Mouse (Mus musculus): ENCODE measurements around the gene Gm9573. TPM values are rescaled to one million over a fixed set of nuclear protein-coding genes. Genes with fewer than 3 reads are reported as not detected.

The Gm9573 gene
- polyA plus RNA-seq, 1 experiment from 2014 or later, result not detected

DNA sequence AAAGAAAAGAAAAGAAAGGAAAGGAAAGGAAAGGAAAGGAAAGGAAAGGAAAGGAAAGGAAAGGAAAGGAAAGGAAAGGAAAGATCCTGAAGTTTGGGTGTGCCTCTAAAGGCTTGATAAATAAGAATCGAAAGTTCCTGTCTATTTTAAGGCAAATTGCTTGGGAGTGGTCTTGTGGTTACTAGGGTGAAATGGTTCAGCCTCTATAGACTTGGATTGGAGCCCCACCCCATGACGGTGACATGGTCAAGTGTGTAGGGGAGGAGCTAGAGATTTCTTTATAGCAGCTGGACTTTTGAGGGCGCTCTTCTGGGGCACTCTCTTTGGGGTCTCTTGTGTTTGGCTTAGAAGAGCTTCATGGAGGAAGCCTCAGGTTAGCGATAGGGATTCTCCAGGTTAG, 32.7 kb downstream of the Gm9573 start:
- DNase-seq, result no peak
- Histone ChIP-seq H3K27ac (no peak overlapping the region), H3K4me3 (replicated peaks) (no peak overlapping the region), H3K4me2 (no peak overlapping the region), H3K27me3 (no peaks in the 10 kb centered on the region), H3K36me3 (no peaks in the 10 kb centered on the region), H3K9me3 (replicated peaks) (no peaks in the 10 kb centered on the region), H3K9ac (no peak overlapping the region), H3K4me1 (replicated peaks) (no peaks in the 10 kb centered on the region)
- 18% methylated on average over 4 of the region's 4 CpGs for WGBS (ENCODE audit: insufficient replicate concordance)
- ATAC-seq (ENCODE audit: low read depth), result no peak

DNA sequence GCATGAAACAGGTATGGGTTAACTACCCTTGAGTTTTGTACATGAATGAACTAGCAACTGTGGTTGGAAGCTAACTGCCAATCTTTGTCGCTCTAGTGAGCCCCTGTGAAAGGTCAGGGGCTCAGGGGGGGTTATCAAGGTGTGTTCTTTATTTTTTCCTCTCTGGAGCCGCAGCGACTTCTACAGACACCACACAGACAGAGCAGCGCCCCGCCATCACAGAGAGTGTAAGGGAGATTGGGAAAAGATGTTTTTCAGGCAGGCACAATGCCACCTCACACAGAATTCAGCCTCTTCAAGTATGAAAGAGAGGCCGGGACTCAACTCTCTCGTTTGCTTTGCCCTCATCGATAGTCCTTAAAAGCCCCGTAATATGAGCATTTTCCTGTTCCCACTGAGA, 34.3 kb downstream of the Gm9573 start:
- Histone ChIP-seq H3K4me2 (no peak overlapping the region), H3K27me3 (no peaks in the 10 kb centered on the region), H3K4me3 (replicated peaks) (no peak overlapping the region), H3K27ac (no peak overlapping the region), H3K9ac (no peak overlapping the region), H3K9me3 (replicated peaks) (no peaks in the 10 kb centered on the region), H3K36me3 (no peaks in the 10 kb centered on the region), H3K4me1 (replicated peaks) (no peaks in the 10 kb centered on the region)
- ATAC-seq (ENCODE audit: low read depth), result no peak
- 73% methylated on average over 9 of the region's 9 CpGs for WGBS (ENCODE audit: insufficient replicate concordance)
- DNase-seq, result no peak

DNA sequence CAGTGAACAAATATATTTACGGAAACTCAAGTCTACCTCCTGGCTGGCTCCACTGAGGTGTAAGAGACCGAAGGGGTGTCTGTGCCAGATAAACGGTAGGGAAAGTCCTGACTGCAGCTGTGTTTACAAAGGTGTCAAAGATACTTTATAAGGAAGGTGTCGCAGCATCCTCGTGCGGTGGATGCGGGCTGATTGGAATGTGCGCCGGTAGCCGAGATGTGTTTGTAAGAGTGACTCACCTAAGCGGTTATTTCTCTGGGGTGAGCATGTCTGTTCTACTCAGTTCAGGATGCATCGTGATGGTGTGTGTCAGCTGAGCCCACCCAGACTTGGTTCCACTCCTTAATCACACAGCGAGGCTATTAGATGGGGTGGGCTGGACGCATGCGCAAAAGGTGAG, 34.7 kb downstream of the Gm9573 start:
- H3K27ac ChIP-seq, result no peak overlapping the region
- 82% methylated on average over 15 of the region's 15 CpGs for WGBS (ENCODE audit: insufficient replicate concordance)
- no peaks in the 10 kb centered on the region for H3K27me3 ChIP-seq
- ATAC-seq (ENCODE audit: low read depth), result no peak
- no peak overlapping the region for H3K9ac ChIP-seq
- no peaks in the 10 kb centered on the region for H3K4me1 ChIP-seq (replicated peaks)
- no peaks in the 10 kb centered on the region for H3K9me3 ChIP-seq (replicated peaks)
- no peak overlapping the region for H3K4me3 ChIP-seq (replicated peaks)
- H3K36me3 ChIP-seq, result no peaks in the 10 kb centered on the region
- no peak overlapping the region for H3K4me2 ChIP-seq
- DNase-seq, result no peak

DNA sequence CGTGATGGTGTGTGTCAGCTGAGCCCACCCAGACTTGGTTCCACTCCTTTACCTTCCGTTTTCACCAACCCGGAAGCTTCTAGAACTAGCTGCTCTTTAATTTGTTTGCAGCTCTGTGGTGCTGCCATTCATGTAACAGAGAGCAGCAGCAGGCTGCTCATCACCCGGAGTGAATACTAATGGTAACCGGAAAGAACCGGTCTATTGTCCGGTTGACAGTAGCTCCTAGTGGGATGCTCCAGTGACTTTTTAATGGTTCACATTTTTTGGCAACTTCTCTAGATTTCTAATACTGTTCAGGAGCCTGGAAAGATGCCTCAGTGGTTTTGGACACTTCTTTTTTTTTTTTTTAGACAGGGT, 35.2 kb downstream of the Gm9573 start:
- no peak overlapping the region for H3K4me2 ChIP-seq
- no peak overlapping the region for H3K9ac ChIP-seq
- DNase-seq, result no peak
- no peaks in the 10 kb centered on the region for H3K4me1 ChIP-seq (replicated peaks)
- no peaks in the 10 kb centered on the region for H3K36me3 ChIP-seq
- H3K4me3 ChIP-seq (replicated peaks), result no peak overlapping the region
- ATAC-seq (ENCODE audit: low read depth), result no peak
- no peak overlapping the region for H3K27ac ChIP-seq
- H3K27me3 ChIP-seq, result no peaks in the 10 kb centered on the region
- WGBS (ENCODE audit: insufficient replicate concordance), result 84% methylated on average over 7 of the region's 7 CpGs
- no peaks in the 10 kb centered on the region for H3K9me3 ChIP-seq (replicated peaks)

DNA sequence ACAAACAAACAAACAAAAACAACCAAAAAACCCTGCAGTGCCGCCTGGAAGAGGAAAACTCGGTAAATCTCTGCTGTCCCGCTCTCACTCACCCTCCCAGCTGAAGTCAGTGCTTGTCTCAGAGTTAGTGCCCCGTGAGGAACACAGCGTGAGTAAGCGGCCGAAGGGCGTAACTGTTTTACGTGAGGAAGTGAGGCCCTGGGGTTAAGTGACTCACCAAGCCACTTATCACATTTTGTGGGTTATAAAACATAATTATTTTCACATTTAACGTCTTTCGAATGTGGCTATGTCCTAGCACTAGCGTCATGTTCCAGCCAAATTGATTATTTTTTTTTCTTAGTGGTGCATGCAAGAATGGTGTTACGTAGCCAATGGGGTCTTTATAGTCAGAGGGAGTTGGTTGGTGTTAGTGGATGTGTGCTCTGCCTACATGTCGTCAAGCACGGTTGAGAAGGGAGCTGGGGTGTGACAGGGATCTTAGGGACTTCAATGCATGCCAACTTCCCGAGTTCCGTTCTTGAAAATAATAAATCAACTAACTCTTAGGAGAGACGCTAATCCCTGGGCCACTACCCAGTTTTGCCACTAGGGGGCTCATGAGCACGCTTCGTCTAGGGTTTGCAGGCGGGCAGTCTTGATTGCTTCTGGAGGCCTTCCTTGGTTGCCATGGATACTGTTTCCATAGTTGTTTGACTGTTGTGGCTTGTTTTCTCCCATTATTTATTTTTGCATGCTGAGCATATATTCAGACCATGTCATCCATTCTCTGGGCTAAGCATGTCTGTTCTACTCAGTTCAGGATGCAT, 35.8 kb downstream of the Gm9573 start:
- ATAC-seq (ENCODE audit: low read depth) (no peak), DNase-seq (peak; percentile 32)
- Histone ChIP-seq H3K9me3 (replicated peaks) (no peaks in the 10 kb centered on the region), H3K4me1 (replicated peaks) (no peaks in the 10 kb centered on the region), H3K4me3 (replicated peaks) (no peak overlapping the region), H3K4me2 (no peak overlapping the region), H3K27ac (no peak overlapping the region), H3K27me3 (no peaks in the 10 kb centered on the region), H3K9ac (no peak overlapping the region), H3K36me3 (no peaks in the 10 kb centered on the region)
- WGBS (ENCODE audit: insufficient replicate concordance), result 43% methylated on average over 21 of the region's 21 CpGs

DNA sequence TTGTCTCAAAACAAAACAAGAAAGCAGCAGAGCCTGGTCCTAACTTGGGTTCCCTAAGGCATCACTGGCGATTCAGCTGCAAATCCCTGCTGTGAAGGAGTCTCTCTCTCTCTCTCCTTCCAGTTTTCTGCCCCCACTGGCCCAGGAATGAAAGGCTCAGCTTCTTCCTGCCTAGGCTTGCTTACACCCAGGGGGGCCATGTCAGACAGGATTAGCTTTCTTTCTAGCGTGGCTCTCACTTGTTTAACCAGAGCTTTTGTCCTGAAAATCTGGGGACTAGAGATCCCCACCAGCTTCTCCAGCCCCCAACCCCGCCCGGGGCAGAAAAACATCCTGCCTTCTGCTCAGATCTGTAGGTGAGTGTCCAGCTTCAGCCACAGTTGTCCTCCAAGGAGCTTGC, 38.0 kb downstream of the Gm9573 start:
- no peaks in the 10 kb centered on the region for H3K4me1 ChIP-seq (replicated peaks)
- 0 out of 2 replicates have a peak, but pooled peaks cover 3% of the 10 kb centered on the region for H3K27me3 ChIP-seq
- H3K9ac ChIP-seq, result no peak overlapping the region
- 41% methylated on average over 4 of the region's 4 CpGs for WGBS (ENCODE audit: insufficient replicate concordance)
- H3K4me3 ChIP-seq (replicated peaks), result no peak overlapping the region
- ATAC-seq (ENCODE audit: low read depth) (no peak), DNase-seq (no peak)
- no peak overlapping the region for H3K4me2 ChIP-seq
- H3K9me3 ChIP-seq (replicated peaks), result no peaks in the 10 kb centered on the region
- H3K27ac ChIP-seq, result no peak overlapping the region
- no peaks in the 10 kb centered on the region for H3K36me3 ChIP-seq

DNA sequence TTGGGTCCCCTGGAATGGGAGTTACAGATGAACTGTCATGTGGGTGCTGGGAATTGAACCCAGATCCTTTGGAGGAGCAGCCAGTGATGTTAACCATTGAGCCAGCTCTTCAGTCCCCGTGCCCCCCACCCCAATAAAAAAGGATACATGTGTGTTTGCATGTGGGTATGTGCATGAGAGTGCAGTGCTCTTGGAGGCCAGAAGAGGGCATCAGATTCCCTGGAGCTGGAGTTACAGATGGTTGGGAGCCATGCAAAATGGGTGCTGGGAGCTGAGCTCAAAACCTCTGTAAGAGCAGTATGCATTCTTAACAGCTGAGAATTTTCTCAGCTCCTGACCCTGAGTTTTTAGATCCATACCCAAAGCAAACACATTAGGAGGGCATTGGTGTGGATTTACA, 39.1 kb downstream of the Gm9573 start:
- Histone ChIP-seq H3K4me1 (replicated peaks) (no peaks in the 10 kb centered on the region), H3K4me3 (replicated peaks) (no peak overlapping the region), H3K27me3 (0 out of 2 replicates have a peak, but pooled peaks cover 3% of the 10 kb centered on the region), H3K27ac (no peak overlapping the region), H3K36me3 (no peaks in the 10 kb centered on the region), H3K9me3 (replicated peaks) (0 out of 2 replicates have a peak, but pooled peaks cover 3% of the 10 kb centered on the region), H3K4me2 (no peak overlapping the region), H3K9ac (no peak overlapping the region)
- no peak for ATAC-seq (ENCODE audit: low read depth)
- WGBS (ENCODE audit: insufficient replicate concordance), result 46% methylated on average over 1 of the region's 1 CpGs
- no peak for DNase-seq

DNA sequence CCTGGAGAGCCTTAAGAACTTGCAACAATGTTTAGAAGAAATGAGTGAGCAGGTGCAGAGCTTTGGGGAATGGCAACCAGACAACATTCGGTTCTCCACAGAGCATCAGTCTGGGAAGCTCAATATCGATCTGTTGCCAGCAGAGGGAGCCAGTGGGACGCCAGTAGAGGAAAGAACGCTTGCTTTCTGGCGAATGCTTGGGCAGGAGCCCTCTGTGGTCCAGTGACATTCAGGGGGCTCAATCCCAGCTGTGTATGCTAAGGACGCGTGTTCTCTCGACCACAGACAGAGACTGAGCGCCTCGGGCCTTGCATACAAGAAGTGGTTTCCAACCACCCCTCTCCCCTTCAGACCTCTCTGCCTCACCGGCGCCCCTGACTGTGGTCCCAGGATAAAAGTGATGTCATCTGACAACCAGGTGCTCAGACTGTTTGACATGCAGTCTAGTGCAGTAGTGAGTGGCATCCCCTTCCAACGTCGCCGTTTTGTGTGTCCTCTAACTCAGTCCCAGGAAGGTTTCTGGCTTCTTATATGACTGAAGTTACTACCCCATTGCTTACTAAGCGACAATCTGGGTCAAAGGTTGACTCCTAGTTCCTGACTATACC, 42.0 kb downstream of the Gm9573 start:
- no peaks in the 10 kb centered on the region for H3K36me3 ChIP-seq
- H3K9me3 ChIP-seq (replicated peaks), result 0 out of 2 replicates have a peak, but pooled peaks cover 3% of the 10 kb centered on the region
- H3K4me1 ChIP-seq (replicated peaks), result no peaks in the 10 kb centered on the region
- H3K4me2 ChIP-seq, result no peak overlapping the region
- ATAC-seq (ENCODE audit: low read depth) (no peak), DNase-seq (no peak)
- 14% methylated on average over 16 of the region's 16 CpGs for WGBS (ENCODE audit: insufficient replicate concordance)
- H3K27me3 ChIP-seq, result 0 out of 2 replicates have a peak, but pooled peaks cover 3% of the 10 kb centered on the region
- H3K9ac ChIP-seq, result no peak overlapping the region
- no peak overlapping the region for H3K4me3 ChIP-seq (replicated peaks)
- no peak overlapping the region for H3K27ac ChIP-seq

DNA sequence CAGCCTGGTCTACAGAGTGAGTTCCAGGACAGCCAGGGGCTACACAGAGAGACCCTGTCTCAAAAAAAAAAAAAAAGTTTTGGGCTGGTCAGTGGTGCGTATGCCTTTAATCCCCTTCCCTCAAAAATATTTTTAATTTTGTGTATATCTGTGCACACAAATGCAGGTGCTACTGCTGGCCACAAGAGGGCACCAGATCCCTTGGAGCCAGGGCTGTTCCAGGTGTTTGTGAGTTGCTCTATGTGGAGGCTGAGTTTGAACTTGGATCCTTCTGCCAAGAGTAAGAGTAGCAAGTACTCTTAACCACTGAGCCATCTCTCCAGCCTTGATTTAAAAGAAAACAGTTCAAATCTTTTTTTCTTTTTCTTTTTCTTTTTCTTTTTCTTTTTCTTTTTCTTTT, 43.5 kb downstream of the Gm9573 start:
- H3K4me3 ChIP-seq (replicated peaks), result no peak overlapping the region
- 0 out of 2 replicates have a peak, but pooled peaks cover 3% of the 10 kb centered on the region for H3K27me3 ChIP-seq
- ATAC-seq (ENCODE audit: low read depth) (no peak), DNase-seq (no peak)
- H3K4me1 ChIP-seq (replicated peaks), result no peaks in the 10 kb centered on the region
- H3K9ac ChIP-seq, result no peak overlapping the region
- WGBS (ENCODE audit: insufficient replicate concordance), result 76% methylated on average over 1 of the region's 1 CpGs
- no peak overlapping the region for H3K27ac ChIP-seq
- H3K4me2 ChIP-seq, result no peak overlapping the region
- H3K9me3 ChIP-seq (replicated peaks), result 0 out of 2 replicates have a peak, but pooled peaks cover 3% of the 10 kb centered on the region
- no peaks in the 10 kb centered on the region for H3K36me3 ChIP-seq

DNA sequence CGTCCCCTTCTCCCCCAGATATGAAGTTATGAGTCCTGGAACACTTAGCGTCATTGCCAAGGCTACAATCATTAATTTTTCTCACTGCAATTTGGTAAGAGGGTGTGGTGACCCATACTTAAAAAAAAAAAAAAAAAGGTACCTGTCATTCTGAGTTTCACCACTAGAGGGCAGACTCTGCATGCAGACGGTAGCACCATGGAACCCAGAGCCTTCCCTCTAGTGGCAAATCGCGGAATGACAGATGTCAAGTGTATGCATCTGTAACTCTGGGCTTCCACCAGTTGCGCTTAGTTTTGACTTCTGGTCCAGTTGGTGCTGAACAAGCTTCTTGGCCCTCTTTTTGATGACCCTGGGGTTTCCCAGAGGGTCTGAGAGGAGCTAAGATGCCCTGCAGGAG, 48.2 kb downstream of the Gm9573 start:
- Histone ChIP-seq H3K27me3 (peaks cover 15% of the 10 kb centered on the region), H3K4me2 (no peak overlapping the region), H3K9ac (no peak overlapping the region), H3K4me1 (replicated peaks) (no peaks in the 10 kb centered on the region), H3K36me3 (no peaks in the 10 kb centered on the region), H3K27ac (no peak overlapping the region), H3K9me3 (replicated peaks) (0 out of 2 replicates have a peak, but pooled peaks cover 3% of the 10 kb centered on the region), H3K4me3 (replicated peaks) (no peak overlapping the region)
- ATAC-seq (ENCODE audit: low read depth) (no peak), DNase-seq (peak; percentile 60)
- 19% methylated on average over 6 of the region's 6 CpGs for WGBS (ENCODE audit: insufficient replicate concordance)

DNA sequence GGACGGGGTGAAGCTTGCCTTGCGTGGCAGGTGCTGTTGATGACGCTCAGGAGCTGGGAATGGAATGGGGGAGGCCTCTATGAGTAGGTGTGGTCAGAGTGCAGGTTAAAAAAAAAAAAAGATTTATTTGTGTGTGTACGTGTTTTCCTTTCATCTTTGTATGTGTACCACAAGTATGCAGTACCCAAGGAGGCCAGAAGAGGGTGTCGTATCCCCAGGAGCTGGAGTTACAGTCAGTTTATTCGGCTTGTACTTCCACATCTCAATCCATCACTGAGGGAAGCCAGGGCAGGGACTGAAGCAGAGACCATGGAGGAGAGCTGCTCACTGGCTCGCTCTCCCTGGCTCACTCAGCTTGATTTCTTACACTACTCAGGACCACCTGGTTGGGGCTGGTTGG, 55.0 kb downstream of the Gm9573 start:
- H3K4me2 ChIP-seq, result no peak overlapping the region
- no peaks in the 10 kb centered on the region for H3K4me1 ChIP-seq (replicated peaks)
- H3K27ac ChIP-seq, result no peak overlapping the region
- no peak overlapping the region for H3K9ac ChIP-seq
- DNase-seq, result no peak
- H3K36me3 ChIP-seq, result no peaks in the 10 kb centered on the region
- 71% methylated on average over 7 of the region's 7 CpGs for WGBS (ENCODE audit: insufficient replicate concordance)
- no peak for ATAC-seq (ENCODE audit: low read depth)
- H3K4me3 ChIP-seq (replicated peaks), result no peak overlapping the region
- no peaks in the 10 kb centered on the region for H3K9me3 ChIP-seq (replicated peaks)
- peaks cover 54% of the 10 kb centered on the region for H3K27me3 ChIP-seq

DNA sequence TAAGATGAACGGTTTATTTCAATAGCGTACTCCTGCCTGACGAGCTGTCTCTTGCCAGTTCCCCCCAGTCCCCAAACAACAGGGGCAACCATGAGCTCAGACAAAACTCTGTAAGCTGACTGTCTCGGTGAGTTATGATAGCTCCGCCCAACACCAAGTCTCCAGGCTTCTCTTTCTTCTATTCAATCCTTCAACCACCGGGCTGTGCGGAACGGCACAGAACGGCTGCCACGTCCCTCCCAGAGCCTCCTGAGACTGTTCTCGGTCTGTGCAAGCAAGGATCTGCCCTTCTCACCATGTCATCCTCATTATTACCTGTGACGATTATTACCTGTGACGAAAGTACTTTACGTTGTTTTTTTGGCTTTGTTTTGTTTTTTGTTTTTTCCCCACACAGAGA, 55.6 kb downstream of the Gm9573 start:
- no peak overlapping the region for H3K4me2 ChIP-seq
- ATAC-seq (ENCODE audit: low read depth) (no peak), DNase-seq (no peak)
- H3K36me3 ChIP-seq, result no peaks in the 10 kb centered on the region
- H3K4me3 ChIP-seq (replicated peaks), result no peak overlapping the region
- H3K9ac ChIP-seq, result no peak overlapping the region
- H3K9me3 ChIP-seq (replicated peaks), result no peaks in the 10 kb centered on the region
- no peaks in the 10 kb centered on the region for H3K4me1 ChIP-seq (replicated peaks)
- H3K27ac ChIP-seq, result no peak overlapping the region
- peaks cover 50% of the 10 kb centered on the region for H3K27me3 ChIP-seq
- 68% methylated on average over 14 of the region's 14 CpGs for WGBS (ENCODE audit: insufficient replicate concordance)

Measured in liver, embryonic 13.5 days (tissue).